Mouse (Mus musculus): ENCODE measurements around the gene Atl2. TPM values are rescaled to one million over a fixed set of nuclear protein-coding genes. Genes with fewer than 3 reads are reported as not detected.

The Atl2 gene
- 26.5 and 30.5 TPM in 2 replicates for polyA plus RNA-seq (2015; fragmentation: Nextera tagmentation; extraction: Ambion mirVana)

DNA sequence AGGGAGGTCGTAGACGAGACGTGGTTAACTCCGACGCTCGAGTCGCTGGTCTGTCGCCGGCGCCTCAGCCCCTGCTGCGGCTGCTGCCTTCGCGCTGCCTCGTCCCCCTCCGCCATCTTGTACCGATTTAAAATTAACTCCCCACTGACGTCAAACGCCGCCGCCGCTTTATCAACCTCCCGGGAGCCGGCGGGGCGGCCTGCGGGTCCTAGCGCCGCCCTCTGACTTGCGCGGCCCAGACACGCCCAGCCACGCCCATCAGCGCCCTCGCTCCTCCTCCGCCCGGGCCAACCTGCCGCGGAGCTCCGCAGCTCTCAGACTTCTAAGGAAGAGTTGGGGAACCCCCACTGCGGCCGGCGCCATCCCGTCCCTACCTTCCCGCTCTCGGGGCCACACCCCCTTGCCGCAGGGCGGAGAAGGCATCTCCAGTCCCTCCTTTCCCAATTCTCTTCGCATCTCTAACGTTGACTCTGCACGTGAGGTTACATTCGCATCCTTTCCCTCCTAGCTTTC lies at the start of gene Atl2:
TSS of gene Atl2 (minus strand) at position 213 of the 513 bp plus-strand sequence.
- H3K9ac ChIP-seq: peak within 1 kb of the TSS; percentile 97
- peak within 1 kb of the TSS; percentile 96 for H3K27ac ChIP-seq
- H3K4me2 ChIP-seq: peak within 1 kb of the TSS; percentile 76
- H3K36me3 ChIP-seq: no peaks in the 10 kb centered on the region
- peak within 1 kb of the TSS; percentile 95 for H3K4me3 ChIP-seq
- under 1% methylated on average over 50 of the region's 51 CpGs for WGBS
- H3K9me3 ChIP-seq: no peaks in the 10 kb centered on the region
- ATAC-seq (ENCODE audit: insufficient number of reproducible peaks, insufficient read depth, low FRiP score, low TSS enrichment, low read depth): peak; percentile 94
- peaks cover 25% of the 10 kb centered on the region for H3K4me1 ChIP-seq
- peaks cover 25% of the 10 kb centered on the region for H3K27me3 ChIP-seq

DNA sequence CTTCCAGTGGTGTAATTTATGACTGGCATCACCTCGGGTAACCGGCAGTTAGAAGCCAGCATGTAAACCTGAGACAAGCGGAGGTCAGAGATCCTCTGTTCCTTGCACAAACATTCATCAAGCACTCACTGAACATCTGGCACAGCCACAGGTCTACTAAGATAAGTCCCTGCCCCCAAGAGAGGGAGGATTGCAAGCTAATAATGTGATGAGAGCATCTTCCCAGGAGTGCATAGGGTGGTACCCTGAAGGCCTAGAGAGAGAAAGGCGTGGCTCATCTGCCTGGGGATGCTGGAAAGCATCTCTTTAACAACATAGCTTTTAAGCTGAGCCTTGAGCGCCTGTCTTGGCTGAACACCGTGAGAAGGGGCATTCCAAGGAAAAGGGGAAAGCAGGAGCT lies 48.9 kb upstream of the Atl2 start:
- no peak overlapping the region for H3K4me3 ChIP-seq
- no peak for ATAC-seq (ENCODE audit: insufficient number of reproducible peaks, insufficient read depth, low FRiP score, low TSS enrichment, low read depth)
- H3K4me2 ChIP-seq: no peak overlapping the region

DNA sequence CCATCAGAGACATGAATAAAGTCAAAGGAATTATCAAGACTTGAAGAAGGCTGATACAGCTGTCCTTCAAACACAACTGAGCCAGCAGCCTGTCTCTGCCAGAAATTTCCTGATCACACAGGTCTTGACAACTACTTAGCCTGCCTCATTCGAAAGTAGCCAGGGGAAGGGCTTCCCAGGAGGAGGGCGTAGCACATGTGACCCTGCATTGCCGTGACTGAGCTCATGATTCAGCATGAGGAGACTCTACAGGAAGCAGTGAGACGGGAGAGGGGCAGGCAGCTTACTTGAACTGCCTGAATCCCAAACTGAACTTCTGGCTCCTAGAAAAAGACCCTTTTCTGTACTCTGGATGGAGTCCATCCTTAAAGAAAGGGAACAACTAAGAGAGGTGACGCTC lies 46.5 kb upstream of the Atl2 start:
- Histone ChIP-seq H3K4me1 (no peaks in the 10 kb centered on the region), H3K4me3 (no peak overlapping the region), H3K27ac (no peak overlapping the region), H3K9ac (no peak overlapping the region), H3K27me3 (no peaks in the 10 kb centered on the region), H3K9me3 (no peaks in the 10 kb centered on the region), H3K4me2 (no peak overlapping the region), H3K36me3 (no peaks in the 10 kb centered on the region)
- WGBS: 69% methylated on average over 5 of the region's 5 CpGs
- no peak for ATAC-seq (ENCODE audit: insufficient number of reproducible peaks, insufficient read depth, low FRiP score, low TSS enrichment, low read depth)

More for the DNA sequence above, 48.9 kb upstream of the Atl2 start:
- 64% methylated on average over 6 of the region's 6 CpGs for WGBS
- no peaks in the 10 kb centered on the region for H3K27me3 ChIP-seq
- no peak overlapping the region for H3K27ac ChIP-seq
- no peak overlapping the region for H3K9ac ChIP-seq
- no peaks in the 10 kb centered on the region for H3K9me3 ChIP-seq
- H3K36me3 ChIP-seq: no peaks in the 10 kb centered on the region
- H3K4me1 ChIP-seq: peaks cover 14% of the 10 kb centered on the region

DNA sequence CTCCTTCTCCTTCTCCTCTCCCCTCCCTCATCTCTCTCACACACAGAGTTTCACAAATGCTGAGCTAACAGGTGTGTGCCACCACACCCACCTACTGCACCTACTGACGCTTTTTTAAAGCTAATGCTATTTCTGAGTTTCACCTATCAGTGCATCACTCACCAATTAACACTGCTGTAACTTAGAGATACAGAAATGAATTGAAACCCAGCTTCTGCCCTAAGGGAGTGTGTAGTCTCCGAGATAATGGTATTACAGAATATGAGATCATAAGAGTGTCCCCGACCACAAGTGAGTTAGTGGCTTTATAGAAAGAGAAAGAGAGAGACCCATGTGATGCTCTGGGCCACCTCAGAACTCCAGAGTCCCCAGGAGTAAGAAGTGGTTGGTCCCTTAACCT lies 43.2 kb upstream of the Atl2 start:
- no peak for ATAC-seq (ENCODE audit: insufficient number of reproducible peaks, insufficient read depth, low FRiP score, low TSS enrichment, low read depth)
- H3K9me3 ChIP-seq: no peaks in the 10 kb centered on the region
- 66% methylated on average over 3 of the region's 3 CpGs for WGBS

DNA sequence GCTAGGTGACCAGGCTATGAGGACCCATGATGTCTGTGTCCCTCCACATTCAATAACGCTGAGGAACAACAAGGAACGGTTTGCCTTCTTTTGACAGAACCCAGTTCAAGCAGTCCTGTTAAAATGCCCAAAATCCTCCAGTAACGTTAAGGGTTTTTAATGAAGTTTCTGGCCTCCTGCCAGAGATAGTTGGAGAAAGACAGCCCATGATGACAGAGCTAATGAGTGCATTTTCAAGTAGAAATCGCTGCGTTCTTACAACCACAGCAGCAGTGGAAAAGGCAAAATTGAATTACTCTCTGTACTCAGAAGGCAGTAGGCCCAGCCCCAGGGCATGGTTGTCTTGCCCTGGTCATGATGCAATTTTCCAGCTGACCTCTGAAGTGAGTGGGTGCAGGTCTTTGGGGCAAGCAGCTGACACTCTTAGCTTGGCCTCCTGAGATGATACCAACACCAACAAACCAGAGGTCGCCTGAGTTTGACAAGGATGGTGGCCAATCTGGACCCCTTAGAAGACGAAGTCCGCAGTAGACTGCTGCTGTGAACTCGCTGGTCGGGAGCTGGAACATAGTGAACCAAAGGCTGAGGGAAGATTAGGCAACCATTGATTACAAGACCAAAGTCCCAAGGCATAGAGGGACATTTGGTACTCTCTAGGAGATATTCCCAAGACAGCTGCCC lies 42.1 kb upstream of the Atl2 start:
- Histone ChIP-seq H3K4me3 (no peak overlapping the region), H3K36me3 (no peaks in the 10 kb centered on the region), H3K4me1 (peaks cover 8% of the 10 kb centered on the region; the same call in 1 of the 2 replicates), H3K9ac (no peak overlapping the region), H3K27ac (no peak overlapping the region), H3K27me3 (no peaks in the 10 kb centered on the region), H3K4me2 (no peak overlapping the region), H3K9me3 (no peaks in the 10 kb centered on the region)
- WGBS: 56% methylated on average over 10 of the region's 10 CpGs
- no peak for ATAC-seq (ENCODE audit: insufficient number of reproducible peaks, insufficient read depth, low FRiP score, low TSS enrichment, low read depth)

More for the DNA sequence above, 43.2 kb upstream of the Atl2 start:
- H3K36me3 ChIP-seq: no peaks in the 10 kb centered on the region
- no peak overlapping the region for H3K27ac ChIP-seq
- H3K4me3 ChIP-seq: no peak overlapping the region
- peaks cover 8% of the 10 kb centered on the region; the same call in 1 of the 2 replicates for H3K4me1 ChIP-seq
- H3K9ac ChIP-seq: no peak overlapping the region
- H3K27me3 ChIP-seq: no peaks in the 10 kb centered on the region
- no peak overlapping the region for H3K4me2 ChIP-seq

DNA sequence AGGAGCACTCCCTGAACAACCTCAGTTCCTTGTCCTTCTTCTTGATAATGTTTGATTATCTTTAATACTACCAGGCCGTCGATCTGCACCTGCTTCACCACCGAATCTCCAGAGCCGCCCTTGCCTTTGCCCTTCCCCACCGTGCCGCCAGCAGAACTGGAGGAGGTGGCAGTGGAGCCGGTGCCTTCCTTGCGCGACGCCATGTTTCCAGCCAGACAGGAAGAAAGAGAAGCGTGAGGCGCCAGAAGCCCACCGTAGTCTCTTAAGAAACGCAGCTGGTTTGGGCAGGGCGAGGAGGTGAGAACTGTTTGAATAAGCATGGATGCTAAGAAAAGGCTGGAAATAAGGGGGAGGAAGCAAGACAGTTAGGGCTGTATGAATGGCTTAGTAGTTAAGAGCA lies 38.4 kb upstream of the Atl2 start:
- ATAC-seq (ENCODE audit: insufficient number of reproducible peaks, insufficient read depth, low FRiP score, low TSS enrichment, low read depth): no peak
- Histone ChIP-seq H3K9ac (no peak overlapping the region), H3K27ac (no peak overlapping the region), H3K9me3 (no peaks in the 10 kb centered on the region), H3K4me1 (peaks cover 8% of the 10 kb centered on the region; the same call in 1 of the 2 replicates), H3K4me2 (no peak overlapping the region), H3K36me3 (no peaks in the 10 kb centered on the region), H3K27me3 (no peaks in the 10 kb centered on the region), H3K4me3 (no peak overlapping the region)
- WGBS: 92% methylated on average over 15 of the region's 15 CpGs

DNA sequence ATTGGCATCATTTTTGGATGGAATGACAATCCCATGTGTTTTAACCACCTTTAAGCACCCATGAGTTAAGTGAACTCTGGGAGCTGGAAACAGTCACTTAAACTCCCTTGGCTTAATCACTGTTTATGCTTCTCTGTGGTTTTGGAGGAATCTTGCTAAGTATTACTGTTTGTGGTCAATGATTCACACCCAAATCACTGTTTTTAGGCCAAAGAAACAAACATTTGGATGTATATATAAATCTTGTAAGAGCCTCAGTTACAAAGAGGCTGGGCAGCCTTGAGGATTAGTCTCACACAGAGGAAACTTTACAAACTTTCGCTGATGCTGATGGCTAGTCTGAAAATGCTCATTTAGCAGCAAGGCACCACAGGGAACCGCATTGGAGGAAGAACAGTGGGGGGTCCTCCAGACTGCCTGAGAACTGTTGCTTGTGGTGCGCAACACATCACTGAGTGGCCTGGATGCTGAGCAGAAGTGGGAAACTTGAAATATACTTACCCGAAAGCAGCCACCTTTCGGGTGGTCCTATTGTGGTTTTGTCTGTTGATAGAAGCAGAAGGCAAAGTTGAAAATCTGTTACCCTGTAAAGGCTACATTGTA lies 36.9 kb upstream of the Atl2 start:
- H3K9me3 ChIP-seq: no peaks in the 10 kb centered on the region
- 60% methylated on average over 5 of the region's 5 CpGs for WGBS
- no peaks in the 10 kb centered on the region for H3K36me3 ChIP-seq
- H3K27ac ChIP-seq: no peak overlapping the region
- no peak overlapping the region for H3K9ac ChIP-seq
- H3K27me3 ChIP-seq: no peaks in the 10 kb centered on the region
- no peak overlapping the region for H3K4me2 ChIP-seq
- H3K4me1 ChIP-seq: peaks cover 8% of the 10 kb centered on the region; the same call in 1 of the 2 replicates
- H3K4me3 ChIP-seq: no peak overlapping the region
- no peak for ATAC-seq (ENCODE audit: insufficient number of reproducible peaks, insufficient read depth, low FRiP score, low TSS enrichment, low read depth)

DNA sequence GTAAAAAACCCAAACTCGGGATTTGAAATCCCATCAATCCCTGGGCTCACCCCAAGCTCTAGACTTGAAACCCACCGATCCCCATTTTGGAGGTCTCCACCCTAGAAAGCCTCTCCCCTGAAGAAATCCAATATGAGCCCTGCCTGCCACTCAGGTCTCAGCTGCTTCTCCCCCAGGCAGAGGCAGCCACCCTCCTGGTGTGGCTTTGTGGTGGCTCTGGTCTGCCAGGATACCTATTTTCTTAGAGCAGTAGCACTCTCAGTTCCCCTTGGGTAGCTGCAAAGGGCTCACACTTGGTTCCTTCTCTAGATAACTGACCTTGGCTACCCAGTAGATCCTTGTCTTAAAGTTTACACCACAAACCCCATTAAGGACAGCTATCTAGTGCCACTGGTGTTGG lies 31.2 kb upstream of the Atl2 start:
- ATAC-seq (ENCODE audit: insufficient number of reproducible peaks, insufficient read depth, low FRiP score, low TSS enrichment, low read depth): no peak
- H3K9ac ChIP-seq: no peak overlapping the region
- H3K36me3 ChIP-seq: no peaks in the 10 kb centered on the region

DNA sequence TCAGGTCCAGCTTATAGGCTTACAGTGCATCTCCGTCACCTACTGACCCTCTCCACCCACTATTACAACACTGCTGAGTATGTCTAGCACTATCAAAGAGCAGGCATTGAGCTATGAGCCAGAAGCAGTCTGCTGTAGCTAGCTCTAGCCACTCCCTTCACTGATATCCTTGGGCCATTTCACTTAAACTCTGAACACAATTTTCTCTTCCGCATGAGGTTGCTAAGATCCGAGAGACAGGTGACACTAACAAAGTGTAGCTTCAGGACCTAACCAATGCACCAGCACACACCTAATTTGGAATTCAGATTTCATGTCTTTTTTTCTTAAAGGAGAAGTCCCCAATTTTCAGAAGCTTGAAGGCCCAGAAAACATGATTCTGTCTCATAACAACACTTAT lies 30.6 kb upstream of the Atl2 start:
- H3K4me1 ChIP-seq: no peaks in the 10 kb centered on the region
- no peak overlapping the region for H3K4me2 ChIP-seq
- H3K27me3 ChIP-seq: no peaks in the 10 kb centered on the region
- H3K27ac ChIP-seq: no peak overlapping the region
- no peaks in the 10 kb centered on the region for H3K9me3 ChIP-seq
- 72% methylated on average over 3 of the region's 3 CpGs for WGBS
- no peaks in the 10 kb centered on the region for H3K36me3 ChIP-seq
- no peak overlapping the region for H3K9ac ChIP-seq
- ATAC-seq (ENCODE audit: insufficient number of reproducible peaks, insufficient read depth, low FRiP score, low TSS enrichment, low read depth): no peak
- H3K4me3 ChIP-seq: no peak overlapping the region

More for the DNA sequence above, 31.2 kb upstream of the Atl2 start:
- 85% methylated on average over 2 of the region's 2 CpGs for WGBS
- no peaks in the 10 kb centered on the region for H3K9me3 ChIP-seq
- H3K4me3 ChIP-seq: no peak overlapping the region
- no peak overlapping the region for H3K4me2 ChIP-seq
- no peak overlapping the region for H3K27ac ChIP-seq
- H3K27me3 ChIP-seq: no peaks in the 10 kb centered on the region
- no peaks in the 10 kb centered on the region for H3K4me1 ChIP-seq

DNA sequence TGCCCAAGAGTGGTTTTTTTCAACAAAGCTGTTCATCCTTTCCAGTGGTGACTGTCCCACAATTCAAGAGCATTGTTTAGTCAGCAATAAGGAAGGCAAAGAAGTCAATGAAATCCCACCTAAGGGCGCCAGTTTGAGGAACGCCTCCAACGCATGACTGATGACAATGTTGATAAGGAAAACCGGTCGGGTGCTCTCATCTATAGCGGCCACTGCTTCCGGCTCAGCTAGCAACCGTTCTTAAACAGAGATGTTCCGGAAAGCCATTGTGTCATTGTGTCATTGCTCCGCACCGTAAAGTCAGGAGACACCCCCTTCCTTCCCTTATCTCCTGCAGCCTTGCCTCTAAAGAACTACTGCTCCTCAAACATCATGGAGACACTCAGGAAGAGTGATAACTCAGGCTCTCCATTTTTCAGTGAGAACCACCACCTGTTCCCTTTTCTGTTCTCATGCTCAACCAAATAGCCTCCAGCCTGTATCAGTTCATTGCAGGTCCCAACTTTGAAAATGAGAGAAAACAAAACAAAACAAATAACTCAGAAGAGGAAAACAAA lies 30.0 kb upstream of the Atl2 start:
- H3K9ac ChIP-seq: no peak overlapping the region
- no peak overlapping the region for H3K27ac ChIP-seq
- H3K36me3 ChIP-seq: no peaks in the 10 kb centered on the region
- H3K27me3 ChIP-seq: no peaks in the 10 kb centered on the region
- 91% methylated on average over 11 of the region's 11 CpGs for whole genome bisulfite sequencing
- no peak overlapping the region for H3K4me2 ChIP-seq
- no peak for ATAC-seq (ENCODE audit: insufficient number of reproducible peaks, insufficient read depth, low FRiP score, low TSS enrichment, low read depth)
- no peak overlapping the region for H3K4me3 ChIP-seq
- H3K4me1 ChIP-seq: no peaks in the 10 kb centered on the region
- no peaks in the 10 kb centered on the region for H3K9me3 ChIP-seq

DNA sequence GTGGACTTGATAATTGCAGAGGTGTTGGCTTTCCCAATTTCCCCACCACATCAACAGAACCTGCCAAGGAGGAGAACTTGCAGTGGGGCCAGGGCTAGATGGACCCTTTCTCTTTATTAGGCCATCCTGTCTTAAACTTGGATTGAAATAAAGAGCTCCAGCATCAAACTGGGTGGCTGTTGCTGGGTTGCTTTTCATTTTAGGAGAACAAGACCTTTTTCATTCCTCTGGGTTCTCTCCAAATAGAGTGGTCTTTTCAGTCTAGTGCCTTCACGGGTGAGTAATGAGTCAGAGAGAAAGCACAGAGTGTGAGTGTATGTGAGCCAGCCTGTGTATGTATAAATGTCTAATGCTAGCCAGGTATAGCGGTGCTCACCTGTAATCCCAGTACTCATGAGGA lies 24.4 kb upstream of the Atl2 start:
- Histone ChIP-seq H3K27me3 (no peaks in the 10 kb centered on the region), H3K27ac (no peak overlapping the region), H3K9me3 (no peaks in the 10 kb centered on the region), H3K4me3 (no peak overlapping the region), H3K36me3 (no peaks in the 10 kb centered on the region), H3K4me1 (no peaks in the 10 kb centered on the region), H3K9ac (no peak overlapping the region), H3K4me2 (no peak overlapping the region)
- no peak for ATAC-seq (ENCODE audit: insufficient number of reproducible peaks, insufficient read depth, low FRiP score, low TSS enrichment, low read depth)
- WGBS: 81% methylated on average over 2 of the region's 2 CpGs
